Mouse (Mus musculus): ENCODE measurements at regions not wholly inside any gene's neighbourhood (a gene's known extent, or its start where the extent isn't known, plus 50 kb on each side); places are given as distances from the start of the nearest gene placed in this dataset.
A peak's percentile ranks its signal among the peaks of the same experiment; 100 is the strongest.

DNA sequence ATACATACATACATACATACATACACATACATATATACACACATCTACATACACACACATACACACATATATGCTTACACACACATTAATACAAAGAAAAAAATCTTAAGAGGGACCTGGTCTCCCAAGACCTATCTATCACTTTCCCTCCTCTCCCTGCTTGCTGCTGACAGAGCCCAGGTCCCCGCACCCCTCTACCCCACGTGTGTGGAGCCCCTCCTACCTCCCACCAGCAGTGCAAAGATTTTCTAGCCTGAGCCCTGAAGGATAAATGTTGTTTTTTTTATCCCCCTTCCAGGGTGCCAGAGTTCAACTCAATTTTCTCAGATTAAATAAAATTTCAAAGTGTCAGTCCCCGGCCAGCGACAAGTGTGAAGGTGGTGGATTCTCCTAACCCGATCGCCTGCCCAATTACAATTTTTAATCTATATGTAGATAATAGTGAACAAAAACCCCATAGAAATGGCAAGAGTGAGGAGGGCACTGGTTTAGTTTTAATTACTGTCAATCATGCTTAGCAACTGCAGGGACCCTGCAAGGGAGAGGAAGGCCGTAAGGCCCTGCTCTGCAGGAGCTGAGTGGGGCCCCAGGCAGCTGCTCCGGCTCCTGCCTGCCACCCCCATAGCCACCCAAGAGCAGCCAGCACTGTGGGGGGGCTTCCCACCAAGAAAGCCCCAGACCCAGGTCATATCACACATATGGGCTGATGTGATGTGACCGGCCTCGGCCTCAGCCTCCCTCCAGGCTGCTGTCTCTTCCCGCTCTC, 85.7 kb downstream of the Cryba4 start:
- Histone ChIP-seq H3K4me2 (ENCODE audit: low read length) (no peak overlapping the region), H3K4me3 (ENCODE audit: control insufficient read depth in 1 of 2, insufficient read depth in 1 of 2, low read depth in 1 of 2, low read length in 2 of 2) (no peak overlapping the region), H3K27me3 (ENCODE audit: control insufficient read depth, insufficient read depth, low read length) (peaks cover 4% of the 10 kb centered on the region; the same call in 1 of the 2 replicates), H3K9ac (ENCODE audit: low read length) (no peak overlapping the region), H3K4me1 (ENCODE audit: control insufficient read depth in 2 of 2, insufficient read depth in 2 of 2, low read length in 2 of 2) (no peaks in the 10 kb centered on the region), H3K36me3 (ENCODE audit: control insufficient read depth, insufficient read depth, low read length) (no peaks in the 10 kb centered on the region), H3K9me3 (ENCODE audit: control insufficient read depth, low read length) (no peaks in the 10 kb centered on the region), H3K27ac (replicated peaks in 1 of 2; ENCODE audit: control insufficient read depth in 1 of 2, insufficient read depth in 1 of 2, low read depth in 2 of 2, low read length in 2 of 2) (no peak overlapping the region)
- WGBS: 61% methylated on average over 11 of the region's 11 CpGs
- ATAC-seq (ENCODE audit: insufficient number of reproducible peaks, insufficient read depth, low FRiP score, low read depth): no peak

DNA sequence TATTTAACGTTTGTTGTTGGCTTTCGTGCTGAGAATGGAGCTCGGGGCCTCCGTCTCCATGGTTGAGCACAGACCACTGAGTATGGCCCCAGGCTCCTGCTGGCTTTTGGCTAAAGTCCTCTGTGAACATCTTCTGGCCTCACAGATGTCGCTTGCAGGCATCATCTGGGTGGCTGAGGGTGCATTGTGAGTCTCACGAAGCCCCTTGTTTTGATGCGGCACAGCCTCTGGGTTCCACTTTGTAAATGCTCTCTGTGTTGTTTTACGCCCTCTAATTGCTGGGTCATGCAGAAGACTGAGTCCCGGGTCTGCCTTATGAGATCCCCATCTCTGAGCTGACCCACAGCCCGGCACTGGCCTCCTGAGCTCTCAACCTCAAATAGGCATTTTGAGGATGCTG, 84.5 kb downstream of the Cryba4 start:
- H3K4me3 ChIP-seq (ENCODE audit: control insufficient read depth in 1 of 2, insufficient read depth in 1 of 2, low read depth in 1 of 2, low read length in 2 of 2): no peak overlapping the region
- H3K9ac ChIP-seq (ENCODE audit: low read length): no peak overlapping the region
- no peaks in the 10 kb centered on the region for H3K36me3 ChIP-seq (ENCODE audit: control insufficient read depth, insufficient read depth, low read length)
- H3K27ac ChIP-seq (replicated peaks in 1 of 2; ENCODE audit: control insufficient read depth in 1 of 2, insufficient read depth in 1 of 2, low read depth in 2 of 2, low read length in 2 of 2): no peak overlapping the region
- no peaks in the 10 kb centered on the region for H3K9me3 ChIP-seq (ENCODE audit: control insufficient read depth, low read length)
- H3K4me2 ChIP-seq (ENCODE audit: low read length): no peak overlapping the region
- H3K4me1 ChIP-seq (ENCODE audit: control insufficient read depth in 2 of 2, insufficient read depth in 2 of 2, low read length in 2 of 2): no peaks in the 10 kb centered on the region
- H3K27me3 ChIP-seq (ENCODE audit: control insufficient read depth, insufficient read depth, low read length): peaks cover 4% of the 10 kb centered on the region; the same call in 1 of the 2 replicates
- WGBS: 83% methylated on average over 10 of the region's 10 CpGs
- ATAC-seq (ENCODE audit: insufficient number of reproducible peaks, insufficient read depth, low FRiP score, low read depth): no peak

GRCm38 (mm10) chr5:112171325-112171724, 81.0 kb downstream of the Cryba4 start:
- Histone ChIP-seq H3K9me3 (ENCODE audit: control insufficient read depth, low read length) (no peaks in the 10 kb centered on the region), H3K4me2 (ENCODE audit: low read length) (no peak overlapping the region), H3K9ac (ENCODE audit: low read length) (no peak overlapping the region), H3K27ac (replicated peaks in 1 of 2; ENCODE audit: control insufficient read depth in 1 of 2, insufficient read depth in 1 of 2, low read depth in 2 of 2, low read length in 2 of 2) (no peak overlapping the region), H3K27me3 (ENCODE audit: control insufficient read depth, insufficient read depth, low read length) (0 out of 2 replicates have a peak, but pooled peaks cover 2% of the 10 kb centered on the region), H3K4me3 (ENCODE audit: control insufficient read depth in 1 of 2, insufficient read depth in 1 of 2, low read depth in 1 of 2, low read length in 2 of 2) (no peak overlapping the region), H3K36me3 (ENCODE audit: control insufficient read depth, insufficient read depth, low read length) (no peaks in the 10 kb centered on the region), H3K4me1 (ENCODE audit: control insufficient read depth in 2 of 2, insufficient read depth in 2 of 2, low read length in 2 of 2) (no peaks in the 10 kb centered on the region)
- WGBS: 48% methylated on average over 2 of the region's 2 CpGs
- ATAC-seq (ENCODE audit: insufficient number of reproducible peaks, insufficient read depth, low FRiP score, low read depth): no peak

- H3K4me2 ChIP-seq (ENCODE audit: low read length): peak overlapping the region; percentile 57
- H3K27me3 ChIP-seq (ENCODE audit: control insufficient read depth, insufficient read depth, low read length): peaks cover 30% of the 10 kb centered on the region
- WGBS: 9% methylated on average over 25 of the region's 25 CpGs
- H3K36me3 ChIP-seq (ENCODE audit: control insufficient read depth, insufficient read depth, low read length): no peaks in the 10 kb centered on the region
- H3K9me3 ChIP-seq (ENCODE audit: control insufficient read depth, low read length): no peaks in the 10 kb centered on the region
- peak overlapping the region; percentile 16 to 18; a peak in 2 of 4 replicates for H3K4me3 ChIP-seq (ENCODE audit: control insufficient read depth in 1 of 2, insufficient read depth in 1 of 2, low read depth in 1 of 2, low read length in 2 of 2)
- H3K9ac ChIP-seq (ENCODE audit: low read length): no peak overlapping the region
- H3K4me1 ChIP-seq (ENCODE audit: control insufficient read depth in 2 of 2, insufficient read depth in 2 of 2, low read length in 2 of 2): no peaks in the 10 kb centered on the region; a peak in 1 of 4 replicates
- no peak for ATAC-seq (ENCODE audit: insufficient number of reproducible peaks, insufficient read depth, low FRiP score, low read depth)
- H3K27ac ChIP-seq (replicated peaks in 1 of 2; ENCODE audit: control insufficient read depth in 1 of 2, insufficient read depth in 1 of 2, low read depth in 2 of 2, low read length in 2 of 2): no peak overlapping the region
Measured at GRCm38 (mm10) chr5:112179213-112180057, 72.9 kb downstream of the Cryba4 start.

DNA sequence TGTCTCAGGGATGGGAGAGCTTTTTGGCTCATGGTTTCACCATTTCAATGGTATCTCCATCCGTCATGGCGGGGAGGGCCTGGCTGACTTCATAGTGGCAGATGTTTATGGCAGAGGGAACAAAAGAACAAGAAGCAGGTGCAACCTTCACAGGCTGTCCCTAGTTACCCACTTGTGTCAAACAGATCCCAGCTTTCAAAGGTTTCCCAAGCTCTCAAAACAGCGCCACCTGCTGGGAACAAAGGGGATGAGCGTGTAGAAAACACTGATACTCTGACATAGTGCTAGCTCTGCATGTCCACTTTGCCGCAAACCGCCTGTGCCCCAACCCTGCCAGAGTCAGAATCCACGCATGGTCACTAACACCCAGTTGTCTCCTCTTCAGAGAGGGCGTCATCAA, 69.5 kb downstream of the Cryba4 start:
- ATAC-seq (ENCODE audit: insufficient number of reproducible peaks, insufficient read depth, low FRiP score, low read depth): no peak
- no peaks in the 10 kb centered on the region; a peak in 1 of 4 replicates for H3K4me1 ChIP-seq (ENCODE audit: control insufficient read depth in 2 of 2, insufficient read depth in 2 of 2, low read length in 2 of 2)
- no peaks in the 10 kb centered on the region for H3K36me3 ChIP-seq (ENCODE audit: control insufficient read depth, insufficient read depth, low read length)
- no peak overlapping the region for H3K27ac ChIP-seq (replicated peaks in 1 of 2; ENCODE audit: control insufficient read depth in 1 of 2, insufficient read depth in 1 of 2, low read depth in 2 of 2, low read length in 2 of 2)
- H3K9me3 ChIP-seq (ENCODE audit: control insufficient read depth, low read length): no peaks in the 10 kb centered on the region
- H3K27me3 ChIP-seq (ENCODE audit: control insufficient read depth, insufficient read depth, low read length): peaks cover 38% of the 10 kb centered on the region
- H3K9ac ChIP-seq (ENCODE audit: low read length): no peak overlapping the region
- no peak overlapping the region for H3K4me3 ChIP-seq (ENCODE audit: control insufficient read depth in 1 of 2, insufficient read depth in 1 of 2, low read depth in 1 of 2, low read length in 2 of 2)
- WGBS: 40% methylated on average over 8 of the region's 8 CpGs
- no peak overlapping the region for H3K4me2 ChIP-seq (ENCODE audit: low read length)

DNA sequence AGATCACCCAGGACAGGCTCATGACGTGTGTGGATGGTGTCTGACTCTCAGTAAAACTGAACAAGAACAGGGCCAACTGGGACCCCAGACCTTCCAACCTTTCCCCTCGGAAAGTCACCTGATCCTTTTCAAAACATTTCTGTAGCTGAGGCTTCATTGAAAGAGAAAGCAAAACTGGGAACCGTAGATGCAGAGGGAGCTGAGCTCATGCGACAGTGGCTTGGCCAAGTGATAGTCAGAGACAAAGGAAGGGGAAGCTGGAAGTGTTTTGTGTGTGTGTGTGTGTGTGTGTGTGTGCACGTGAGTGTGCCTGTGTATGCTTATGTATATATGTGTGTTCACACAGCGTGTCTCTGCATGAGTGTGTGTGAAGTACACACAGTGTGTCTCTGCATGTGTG, 56.7 kb downstream of the Cryba4 start:
- Histone ChIP-seq H3K9ac (ENCODE audit: low read length) (no peak overlapping the region), H3K36me3 (ENCODE audit: control insufficient read depth, insufficient read depth, low read length) (no peaks in the 10 kb centered on the region), H3K4me2 (ENCODE audit: low read length) (no peak overlapping the region), H3K4me3 (ENCODE audit: control insufficient read depth in 1 of 2, insufficient read depth in 1 of 2, low read depth in 1 of 2, low read length in 2 of 2) (no peak overlapping the region), H3K9me3 (ENCODE audit: control insufficient read depth, low read length) (no peaks in the 10 kb centered on the region), H3K27ac (replicated peaks in 1 of 2; ENCODE audit: control insufficient read depth in 1 of 2, insufficient read depth in 1 of 2, low read depth in 2 of 2, low read length in 2 of 2) (no peak overlapping the region), H3K27me3 (ENCODE audit: control insufficient read depth, insufficient read depth, low read length) (no peaks in the 10 kb centered on the region), H3K4me1 (ENCODE audit: control insufficient read depth in 2 of 2, insufficient read depth in 2 of 2, low read length in 2 of 2) (no peaks in the 10 kb centered on the region)
- no peak for ATAC-seq (ENCODE audit: insufficient number of reproducible peaks, insufficient read depth, low FRiP score, low read depth)
- 67% methylated on average over 6 of the region's 6 CpGs for WGBS
